Mouse (Mus musculus) liver, embryonic 14.5 days (tissue): ENCODE results near the gene Fam234b.

ENCODE experiments used
- CTCF ChIP-seq: IDR thresholded peaks from 2 replicates; pipeline ENCODE4 v1.5.1; 2016; ENCODE audit warnings: antibody characterized with exemption, low read depth, control low read depth
- EP300 ChIP-seq: IDR thresholded peaks from 2 replicates; pipeline ENCODE4 v1.6.1; 2016; ENCODE audit warnings: antibody characterized with exemption, low read depth

DNA sequence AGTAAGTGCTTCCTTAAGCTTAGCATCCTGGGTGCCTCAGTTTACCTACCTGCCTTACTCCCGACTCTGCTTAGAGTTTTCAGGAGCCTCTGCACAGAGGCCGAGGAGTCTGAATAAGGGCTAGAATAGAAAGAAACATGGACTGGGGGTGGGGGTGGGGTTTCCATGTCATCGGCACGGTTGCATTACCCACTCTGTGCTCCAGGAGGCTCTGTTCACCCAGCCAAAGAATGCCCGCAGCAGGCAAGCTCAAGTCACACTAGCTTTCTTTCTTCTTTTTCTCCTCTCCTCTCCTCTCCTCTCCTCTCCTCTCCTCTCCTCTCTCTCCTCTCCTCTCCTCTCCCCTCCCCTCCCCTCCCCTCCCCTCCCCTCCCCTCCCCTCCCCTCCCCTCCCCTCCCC lies 47.5 kb upstream of the Fam234b start:
- TF ChIP-seq CTCF (peak; percentile 84), EP300 (no peak)
